Mouse (Mus musculus) lung, adult 2 months (tissue): Measurements from ENCODE around the gene Robo2. TPM values are rescaled to one million over a fixed set of nuclear protein-coding genes. Genes with fewer than 3 reads are reported as not detected.

ENCODE experiments used
- DNase-seq: peaks from one replicate; pipeline ENCODE4 v3.0.0; 2022
- H3K4me1 ChIP-seq: fragments of 200-500 bp; 2 replicates; pipeline ENCODE4 v1.6.1; 2011; ENCODE audit warnings: low read length; ENCODE audit not compliant: control insufficient read depth, insufficient read depth
- H3K4me3 ChIP-seq: fragments of 200-500 bp; replicated peaks from 2 replicates; pipeline ENCODE3; 2011; ENCODE audit warnings: low read depth, mild to moderate bottlenecking, control low read depth, low read length; ENCODE audit errors: extremely low read depth
- CTCF ChIP-seq: fragments of 200-500 bp; IDR thresholded peaks from 2 replicates; pipeline ENCODE4 v1.5.1; 2011; ENCODE audit warnings: mild to moderate bottlenecking, low read length, control low read depth; ENCODE audit not compliant: insufficient read depth
- POLR2A ChIP-seq: fragments of 200-500 bp; IDR thresholded peaks from 2 replicates; pipeline ENCODE4 v1.6.1; 2011; ENCODE audit warnings: low read depth, mild to moderate bottlenecking, control low read depth, low read length, borderline replicate concordance; ENCODE audit errors: extremely low read depth
- WGBS: fragments of 180-500 bp; shearing (Covaris S2); methylation state at CpG from one replicate; pipeline ENCODE4 v1.1.7; 2018; 5-methylcytosine and 5-hydroxymethylcytosine counted together
- polyA plus RNA-seq: library from polyadenylated mRNA; depleted of rRNA; stranded (reverse); fragments of >200 nt; gene quantifications from 2 replicates; pipeline ENCODE4 v1.2.3, GENCODE M21; 2012

Gene Robo2
- polyA plus RNA-seq, 1 experiment: 19.7 TPM

GRCm38 (mm10) chr16:74410125-74410524 is 1.5 kb downstream of the Robo2 start:
- WGBS: 19% methylated on average over 6 of the region's 6 CpGs
- TF ChIP-seq POLR2A: no peak
- no peak for TF ChIP-seq CTCF
- Histone ChIP-seq H3K4me1 (no peaks in the 10 kb centered on the region; the same call in 1 of the 2 replicates), H3K4me3 (no peak overlapping the region)
- no peak for DNase-seq

GRCm38 (mm10) chr16:74409548-74409947 is 2.1 kb downstream of the Robo2 start:
- H3K4me1 ChIP-seq: no peaks in the 10 kb centered on the region; the same call in 1 of the 2 replicates
- no peak for DNase-seq
- 41% methylated on average over 4 of the region's 4 CpGs for WGBS
- peak overlapping the region; percentile 43 for H3K4me3 ChIP-seq
- TF ChIP-seq POLR2A (no peak), CTCF (no peak)

GRCm38 (mm10) chr16:74408566-74408965 is 3.1 kb downstream of the Robo2 start:
- TF ChIP-seq POLR2A (no peak), CTCF (no peak)
- no peaks in the 10 kb centered on the region; the same call in 1 of the 2 replicates for H3K4me1 ChIP-seq
- DNase-seq: no peak
- 49% methylated on average over 1 of the region's 1 CpGs for WGBS
- no peak overlapping the region for H3K4me3 ChIP-seq

- no peak for TF ChIP-seq POLR2A
- no peak for TF ChIP-seq CTCF
- DNase-seq: no peak
- no peak overlapping the region for H3K4me3 ChIP-seq
- H3K4me1 ChIP-seq: no peaks in the 10 kb centered on the region; the same call in 1 of the 2 replicates
- 85% methylated on average over 2 of the region's 2 CpGs for WGBS
These were observed 14.3 kb downstream of the Robo2 start for GRCm38 (mm10) chr16:74397291-74397690.

GRCm38 (mm10) chr16:74395678-74396077 is 15.9 kb downstream of the Robo2 start:
- DNase-seq: no peak
- no peaks in the 10 kb centered on the region; the same call in 1 of the 2 replicates for H3K4me1 ChIP-seq
- H3K4me3 ChIP-seq: no peak overlapping the region
- TF ChIP-seq CTCF (no peak), POLR2A (no peak)
- WGBS: 79% methylated on average over 2 of the region's 2 CpGs

GRCm38 (mm10) chr16:74379458-74379857 is 32.2 kb downstream of the Robo2 start:
- TF ChIP-seq POLR2A (no peak), CTCF (no peak)
- no peak for DNase-seq
- Histone ChIP-seq H3K4me1 (no peaks in the 10 kb centered on the region), H3K4me3 (no peak overlapping the region)
- WGBS: 39% methylated on average over 2 of the region's 2 CpGs

- no peak for TF ChIP-seq POLR2A
- TF ChIP-seq CTCF: no peak
- no peak overlapping the region for H3K4me3 ChIP-seq
- WGBS: 79% methylated on average over 12 of the region's 12 CpGs
- DNase-seq: no peak
- no peaks in the 10 kb centered on the region for H3K4me1 ChIP-seq
These were observed 36.2 kb downstream of the Robo2 start for GRCm38 (mm10) chr16:74375342-74375940.

- Histone ChIP-seq H3K4me3 (no peak overlapping the region), H3K4me1 (no peaks in the 10 kb centered on the region)
- TF ChIP-seq POLR2A: no peak
- no peak for TF ChIP-seq CTCF
- DNase-seq: no peak
- 53% methylated on average over 5 of the region's 5 CpGs for WGBS
These were observed 37.1 kb downstream of the Robo2 start for GRCm38 (mm10) chr16:74374540-74374939.

GRCm38 (mm10) chr16:74373407-74373806 is 38.2 kb downstream of the Robo2 start:
- no peaks in the 10 kb centered on the region for H3K4me1 ChIP-seq
- no peak overlapping the region for H3K4me3 ChIP-seq
- 89% methylated on average over 3 of the region's 3 CpGs for WGBS
- TF ChIP-seq CTCF (no peak), POLR2A (no peak)
- no peak for DNase-seq

- no peak for DNase-seq
- Histone ChIP-seq H3K4me3 (no peak overlapping the region), H3K4me1 (no peaks in the 10 kb centered on the region)
- TF ChIP-seq CTCF: no peak
- TF ChIP-seq POLR2A: no peak
- WGBS: 64% methylated on average over 1 of the region's 1 CpGs
These were observed 38.7 kb downstream of the Robo2 start for GRCm38 (mm10) chr16:74372876-74373275.

- Histone ChIP-seq H3K4me1 (no peaks in the 10 kb centered on the region), H3K4me3 (no peak overlapping the region)
- DNase-seq: no peak
- TF ChIP-seq POLR2A (no peak), CTCF (no peak)
- WGBS: 70% methylated on average over 6 of the region's 6 CpGs
These were observed 63.2 kb downstream of the Robo2 start for GRCm38 (mm10) chr16:74348437-74348836.
